30 mouse cellular contexts compared by ENCODE assay signal in genomic region chrX:73061528-73061927, GRCm38 (mm10). TPM values are rescaled to one million over a fixed set of nuclear protein-coding genes. Genes with fewer than 3 reads are reported as not detected.
A peak's percentile ranks its signal among the peaks of the same experiment; 100 is the strongest.
DNase-seq lines count a peak whose midpoint lies in the region; ATAC-seq and TF ChIP-seq lines count a peak whose summit lies in the region.
"Had no signal": no experiment of that assay in that cellular context is flagged by ENCODE, and none has a peak within 500 bp of the region (broad histone marks: within the 10 kb centered on the region; RNA-seq: fewer than 3 reads in every experiment).

No protein-coding gene starts in this region.

- no peak for DNase-seq in lung, postnatal 0 days (ENCODE audit: low spot score)
- peak; percentile 12 for DNase-seq in MEL (ENCODE audit: low read depth, low spot score)
- no peak for DNase-seq in urinary bladder, adult 2 months (ENCODE audit: low spot score)
- DNase-seq: adrenal gland, adult 8-10 months; adrenal gland, postnatal 14 days; adrenal gland, postnatal 36 days; B cell, adult 2 months; cerebellum, adult 11-12 months; cerebellum, adult 2 months; cerebellum, adult 9-11 months; cerebellum, postnatal 14 days; cerebellum, postnatal 36 days; embryo, embryonic 11 days had no signal

- no peaks in the 10 kb centered on the region for H3K9me3 ChIP-seq in lung, embryonic 15.5 days
- no peaks in the 10 kb centered on the region for H3K9me3 ChIP-seq in lung, postnatal 0 days (ENCODE audit: low read length)
- H3K9me3 ChIP-seq in MEL (replicated peaks; ENCODE audit: insufficient read depth, low read length): no peaks in the 10 kb centered on the region
- H3K9me3 ChIP-seq: embryonic facial prominence, embryonic 13.5 days; embryonic facial prominence, embryonic 15.5 days; forebrain, embryonic 10.5 days; forebrain, embryonic 12.5 days; G1E had no signal

- WGBS in lung, embryonic 15.5 days: 78% methylated on average over 1 of the region's 1 CpGs
- 65% methylated on average over 1 of the region's 1 CpGs for WGBS in lung, postnatal 0 days

- TF ChIP-seq POLR2A in MEL (IDR thresholded peaks at IDR 0.05; ENCODE audit: control insufficient read depth in 1 of 2, insufficient read depth in 1 of 2, low read depth in 1 of 2, low read length in 2 of 2, poor library complexity in 1 of 2): no peak

- no peak for TF ChIP-seq EP300 in lung, postnatal 0 days (IDR thresholded peaks at IDR 0.05)
- TF ChIP-seq EP300 in MEL (IDR thresholded peaks at IDR 0.05; ENCODE audit: low read depth in 1 of 2, low read length in 2 of 2): peak; percentile 23 to 38; a peak in 1 of 4 replicates

- H3K27ac ChIP-seq in lung, embryonic 15.5 days: 0 out of 2 replicates have a peak overlapping the region, but pooled peaks have one; percentile 57
- no peak overlapping the region for H3K27ac ChIP-seq in lung, postnatal 0 days (ENCODE audit: low read length)
- no peak overlapping the region for H3K27ac ChIP-seq in MEL (ENCODE audit: control insufficient read depth, low read depth, low read length)
- H3K27ac ChIP-seq: embryonic facial prominence, embryonic 13.5 days; embryonic facial prominence, embryonic 15.5 days; forebrain, embryonic 10.5 days; forebrain, embryonic 12.5 days had no signal

- H3K4me2 ChIP-seq in lung, embryonic 15.5 days: no peak overlapping the region
- H3K4me2 ChIP-seq in lung, postnatal 0 days (replicated peaks; ENCODE audit: low read depth, low read length): no peak overlapping the region
- H3K4me2 ChIP-seq: embryonic facial prominence, embryonic 13.5 days; embryonic facial prominence, embryonic 15.5 days; forebrain, embryonic 12.5 days had no signal

- no peak overlapping the region for H3K9ac ChIP-seq in lung, embryonic 15.5 days
- no peak overlapping the region for H3K9ac ChIP-seq in lung, postnatal 0 days (replicated peaks; ENCODE audit: low read depth)
- no peak overlapping the region for H3K9ac ChIP-seq in MEL (ENCODE audit: control insufficient read depth, low read depth, low read length, poor library complexity, severe bottlenecking)
- H3K9ac ChIP-seq: embryonic facial prominence, embryonic 13.5 days; embryonic facial prominence, embryonic 15.5 days; forebrain, embryonic 12.5 days had no signal

- no peak for TF ChIP-seq CTCF in lung, postnatal 0 days (IDR thresholded peaks at IDR 0.05)
- TF ChIP-seq CTCF in MEL (IDR thresholded peaks at IDR 0.05 in 2 of 3, conservative IDR thresholded peaks at IDR 0.05 in 1 of 3; ENCODE audit: control insufficient read depth in 1 of 3, insufficient read depth in 1 of 3, low read depth in 2 of 3, low read length in 3 of 3, poor library complexity in 1 of 3, severe bottlenecking in 1 of 3): no peak

- no peak for ATAC-seq in lung, embryonic 15.5 days (ENCODE audit: borderline replicate concordance, extremely low read depth, low FRiP score, low TSS enrichment)
- no peak for ATAC-seq in lung, postnatal 0 days
- ATAC-seq in megakaryocyte-erythroid progenitor cell, adult 5-6 weeks (replicated peaks; ENCODE audit: low FRiP score, low TSS enrichment, poor library complexity, severe bottlenecking): peak; percentile 55; the same call in 1 of the 2 replicates
- ATAC-seq: activated CD4-positive, CD25-positive, alpha-beta regulatory T cell, adult 4 months; CD4-positive, CD25-positive, alpha-beta regulatory T cell, adult 4 months; forebrain, embryonic 14.5 days; forebrain, embryonic 16.5 days; Patski had no signal

- H3K4me3 ChIP-seq in lung, embryonic 15.5 days: no peak overlapping the region
- no peak overlapping the region for H3K4me3 ChIP-seq in lung, postnatal 0 days (ENCODE audit: low read depth, low read length)
- no peak overlapping the region for H3K4me3 ChIP-seq in MEL (ENCODE audit: control insufficient read depth in 1 of 2, insufficient read depth in 1 of 2, low read depth in 2 of 2, low read length in 2 of 2)
- H3K4me3 ChIP-seq: embryonic facial prominence, embryonic 13.5 days; embryonic facial prominence, embryonic 15.5 days; erythroblast, embryonic 14.5 days; forebrain, embryonic 10.5 days; forebrain, embryonic 12.5 days had no signal

- H3K4me1 ChIP-seq in lung, embryonic 15.5 days: peaks cover 5% of the 10 kb centered on the region; the same call in 1 of the 2 replicates
- no peaks in the 10 kb centered on the region for H3K4me1 ChIP-seq in lung, postnatal 0 days (ENCODE audit: insufficient read depth, low read depth, low read length)
- peaks cover 0 to 6% of the 10 kb centered on the region in 2 experiments; a peak in 3 of 4 replicates for H3K4me1 ChIP-seq in MEL (ENCODE audit: control insufficient read depth in 1 of 2, insufficient read depth in 2 of 2, low read length in 2 of 2)
- H3K4me1 ChIP-seq: embryonic facial prominence, embryonic 13.5 days; forebrain, embryonic 12.5 days had no signal

- no peaks in the 10 kb centered on the region for H3K79me2 ChIP-seq in MEL (ENCODE audit: control insufficient read depth, insufficient read depth, low read length, poor library complexity)

- TF ChIP-seq RAD21 in MEL (IDR thresholded peaks at IDR 0.05; ENCODE audit: low read depth, low read length): no peak

- H3K36me3 ChIP-seq in lung, embryonic 15.5 days: no peaks in the 10 kb centered on the region
- no peaks in the 10 kb centered on the region for H3K36me3 ChIP-seq in lung, postnatal 0 days (ENCODE audit: insufficient read depth, low read length)
- peaks cover 0 to 8% of the 10 kb centered on the region in 2 experiments; a peak in 2 of 4 replicates for H3K36me3 ChIP-seq in MEL (ENCODE audit: control insufficient read depth in 1 of 2, insufficient read depth in 2 of 2, low read length in 2 of 2)
- H3K36me3 ChIP-seq: embryonic facial prominence, embryonic 13.5 days; embryonic facial prominence, embryonic 15.5 days; forebrain, embryonic 10.5 days; forebrain, embryonic 12.5 days; G1E had no signal

- peaks cover 10% of the 10 kb centered on the region; the same call in 1 of the 2 replicates for H3K27me3 ChIP-seq in lung, embryonic 15.5 days
- H3K27me3 ChIP-seq in lung, postnatal 0 days (replicated peaks; ENCODE audit: insufficient read depth, low read length): no peaks in the 10 kb centered on the region
- H3K27me3 ChIP-seq in MEL (ENCODE audit: control insufficient read depth in 1 of 2, insufficient read depth in 2 of 2, low read length in 2 of 2): no peaks in the 10 kb centered on the region
- H3K27me3 ChIP-seq: CH12.LX; forebrain, embryonic 12.5 days had no signal

TF ChIP-seq in MEL, 35 proteins besides CTCF, POLR2A, EP300 and RAD21 (continues in another document):
- TF ChIP-seq TAL1 (IDR thresholded peaks at IDR 0.05; ENCODE audit: low read length): 0 out of 2 replicates have a peak, but pooled peaks have one; percentile 2

RNA-seq across cellular contexts. Expression of gene Pnma3, which starts 3.1 kb away (rescaled TPM):
- polyA plus RNA-seq in lung, embryonic 15.5 days (2015; fragmentation: Nextera tagmentation; extraction: Ambion mirVana): 0.17 and 0.18 TPM in 2 replicates
- polyA plus RNA-seq in lung, postnatal 0 days (2015; fragmentation: Nextera tagmentation; extraction: Ambion mirVana): not detected in 2 replicates
- total RNA-seq in MEL (2012; rRNA removed): not detected in 2 replicates
- not detected for polyA plus RNA-seq in MEL (2012; ENCODE audit: insufficient read depth in 1 of 2, insufficient read length in 2 of 2, low read depth in 1 of 2, low replicate concordance in 2 of 2, missing spikeins in 1 of 2)
- total RNA-seq in megakaryocyte-erythroid progenitor cell, adult 5-6 weeks (2014; fragmentation: Nextera tagmentation): not detected in 2 replicates
- total RNA-seq in megakaryocyte-erythroid progenitor cell, adult 5-6 weeks (2017): not detected in 2 replicates
- polyA plus RNA-seq in urinary bladder, adult 2 months (2012; rRNA removed): 0.04 and 0.10 TPM in 2 replicates
- total RNA-seq: CH12.LX; common myeloid progenitor, adult 5-6 weeks had no signal
- polyA plus RNA-seq: activated CD4-positive, CD25-positive, alpha-beta regulatory T cell, adult 4 months; CD4-positive, CD25-positive, alpha-beta regulatory T cell, adult 4 months; erythroblast, embryonic 14.5 days; G1E; Patski had no signal

RNA-seq across cellular contexts. Expression of gene Xlr4a, which starts 20.8 kb away (rescaled TPM):
- polyA plus RNA-seq in lung, embryonic 15.5 days (2015; fragmentation: Nextera tagmentation; extraction: Ambion mirVana): 0.87 and 2.5 TPM in 2 replicates
- 0.36 and 0.69 TPM in 2 replicates for polyA plus RNA-seq in lung, postnatal 0 days (2015; fragmentation: Nextera tagmentation; extraction: Ambion mirVana)
- total RNA-seq in MEL (2012; rRNA removed): 0.19 TPM in 1 of 2 replicates, not detected in the other
- polyA plus RNA-seq in MEL (2012; ENCODE audit: insufficient read depth in 1 of 2, insufficient read length in 2 of 2, low read depth in 1 of 2, low replicate concordance in 2 of 2, missing spikeins in 1 of 2): under 1 TPM in 1 of 2 experiments, not detected in 1; 0.29 TPM
- total RNA-seq in megakaryocyte-erythroid progenitor cell, adult 5-6 weeks (2014; fragmentation: Nextera tagmentation): 12.6 and 21.7 TPM in 2 replicates
- 30.9 and 41.9 TPM in 2 replicates for total RNA-seq in megakaryocyte-erythroid progenitor cell, adult 5-6 weeks (2017)
- 1.4 and 3.0 TPM in 2 replicates for polyA plus RNA-seq in urinary bladder, adult 2 months (2012; rRNA removed)
- total RNA-seq: adrenal gland, adult 18-20 months; G1E had no signal
- polyA plus RNA-seq: erythroblast, embryonic 14.5 days; G1E; Patski had no signal

RNA-seq across cellular contexts. Expression of gene Pnma5, which starts 24.6 kb away (rescaled TPM):
- polyA plus RNA-seq in lung, embryonic 15.5 days (2015; fragmentation: Nextera tagmentation; extraction: Ambion mirVana): 0.08 TPM in 1 of 2 replicates, not detected in the other
- 0.05 and 0.10 TPM in 2 replicates for polyA plus RNA-seq in lung, postnatal 0 days (2015; fragmentation: Nextera tagmentation; extraction: Ambion mirVana)
- total RNA-seq in MEL (2012; rRNA removed): 0.08 and 0.10 TPM in 2 replicates
- under 1 TPM in 1 of 2 experiments, not detected in 1; 0.11 TPM for polyA plus RNA-seq in MEL (2012; ENCODE audit: insufficient read depth in 1 of 2, insufficient read length in 2 of 2, low read depth in 1 of 2, low replicate concordance in 2 of 2, missing spikeins in 1 of 2)
- total RNA-seq in megakaryocyte-erythroid progenitor cell, adult 5-6 weeks (2014; fragmentation: Nextera tagmentation): not detected in 2 replicates
- total RNA-seq in megakaryocyte-erythroid progenitor cell, adult 5-6 weeks (2017): not detected in 2 replicates
- polyA plus RNA-seq in urinary bladder, adult 2 months (2012; rRNA removed): not detected in 2 replicates
- total RNA-seq: common myeloid progenitor, adult 5-6 weeks; G1E had no signal
- polyA plus RNA-seq: activated CD4-positive, CD25-positive, alpha-beta regulatory T cell, adult 4 months; CD4-positive, CD25-positive, alpha-beta regulatory T cell, adult 4 months; embryonic facial prominence, embryonic 11.5 days; erythroblast, embryonic 14.5 days; forebrain, embryonic 12.5 days; forebrain, embryonic 14.5 days; G1E; Patski had no signal

RNA-seq across cellular contexts. Expression of gene Xlr3a, which starts 35.4 kb away (rescaled TPM):
- 2.2 and 4.1 TPM in 2 replicates for polyA plus RNA-seq in lung, embryonic 15.5 days (2015; fragmentation: Nextera tagmentation; extraction: Ambion mirVana)
- 0.32 and 0.74 TPM in 2 replicates for polyA plus RNA-seq in lung, postnatal 0 days (2015; fragmentation: Nextera tagmentation; extraction: Ambion mirVana)
- 76.4 and 94.5 TPM in 2 replicates for total RNA-seq in MEL (2012; rRNA removed)
- 100 to 1,000 TPM in 1 of 2 experiments, not detected in 1; 161 TPM for polyA plus RNA-seq in MEL (2012; ENCODE audit: insufficient read depth in 1 of 2, insufficient read length in 2 of 2, low read depth in 1 of 2, low replicate concordance in 2 of 2, missing spikeins in 1 of 2)
- 1.2 and 4.0 TPM in 2 replicates for total RNA-seq in megakaryocyte-erythroid progenitor cell, adult 5-6 weeks (2014; fragmentation: Nextera tagmentation)
- total RNA-seq in megakaryocyte-erythroid progenitor cell, adult 5-6 weeks (2017): 15.0 TPM in 1 of 2 replicates, not detected in the other
- 1.5 and 4.1 TPM in 2 replicates for polyA plus RNA-seq in urinary bladder, adult 2 months (2012; rRNA removed)
- polyA plus RNA-seq: erythroblast, embryonic 14.5 days; G1E; Patski had no signal

RNA-seq across cellular contexts. Expression of gene Gm14685, which starts 55.3 kb away (rescaled TPM):
- polyA plus RNA-seq in lung, embryonic 15.5 days (2015; fragmentation: Nextera tagmentation; extraction: Ambion mirVana): 0.11 and 0.14 TPM in 2 replicates
- polyA plus RNA-seq in lung, postnatal 0 days (2015; fragmentation: Nextera tagmentation; extraction: Ambion mirVana): 0.15 and 0.42 TPM in 2 replicates
- not detected in 2 replicates for total RNA-seq in MEL (2012; rRNA removed)
- not detected for polyA plus RNA-seq in MEL (2012; ENCODE audit: insufficient read depth in 1 of 2, insufficient read length in 2 of 2, low read depth in 1 of 2, low replicate concordance in 2 of 2, missing spikeins in 1 of 2)
- total RNA-seq in megakaryocyte-erythroid progenitor cell, adult 5-6 weeks (2014; fragmentation: Nextera tagmentation): not detected in 2 replicates
- not detected in 2 replicates for total RNA-seq in megakaryocyte-erythroid progenitor cell, adult 5-6 weeks (2017)
- polyA plus RNA-seq in urinary bladder, adult 2 months (2012; rRNA removed): 0.04 and 0.06 TPM in 2 replicates
- total RNA-seq: adrenal gland, adult 18-20 months; adrenal gland, adult 8-10 months; common myeloid progenitor, adult 5-6 weeks had no signal
- polyA plus RNA-seq: activated CD4-positive, CD25-positive, alpha-beta regulatory T cell, adult 4 months; CD4-positive, CD25-positive, alpha-beta regulatory T cell, adult 4 months; embryonic facial prominence, embryonic 11.5 days; erythroblast, embryonic 14.5 days; forebrain, embryonic 10.5 days; G1E; Patski had no signal
